Mouse (Mus musculus): ENCODE measurements around the gene Cdk2ap1.

DNA sequence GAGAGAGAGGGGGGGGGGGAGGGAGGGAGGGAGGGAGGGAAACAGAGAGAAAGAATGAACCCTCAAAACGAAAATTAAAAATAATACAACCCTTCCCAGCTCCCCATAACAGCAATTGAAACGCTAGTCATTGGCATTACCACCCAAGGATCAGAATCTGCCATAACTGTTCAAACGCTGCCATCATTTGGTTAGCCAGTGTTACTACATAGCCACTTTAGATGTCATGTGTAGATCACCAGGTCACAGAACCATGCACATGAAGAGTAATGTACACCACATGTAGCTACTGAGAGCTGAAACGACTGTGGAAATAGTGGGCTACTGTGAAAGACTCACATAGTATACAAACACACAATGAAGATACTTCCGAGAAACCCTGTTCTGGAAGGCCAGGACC lies 25.1 kb upstream of the Cdk2ap1 start:
- TF ChIP-seq MAX (IDR thresholded peaks at IDR 0.05; ENCODE audit: low read depth) (no peak), REST (IDR thresholded peaks at IDR 0.05; ENCODE audit: insufficient read depth, insufficient read length) (no peak), POLR2A (IDR thresholded peaks at IDR 0.05; ENCODE audit: insufficient read length, low read depth) (no peak), E2F4 (IDR thresholded peaks at IDR 0.05; ENCODE audit: insufficient read depth) (no peak), MYOD1 (IDR thresholded peaks at IDR 0.05; ENCODE audit: control insufficient read depth in 1 of 3, insufficient read length in 2 of 3, low read depth in 2 of 3) (no peak)
